Mouse (Mus musculus) lung, postnatal 36 days (tissue): Measurements from ENCODE around the gene Gdpd3.

Experiments used
- DNase-seq: peaks from one replicate; pipeline ENCODE4 v3.0.0; 2022; ENCODE audit warnings: mixed read lengths

The Gdpd3 gene

GRCm38 (mm10) chr7:126791851-126792720 lies 26.0 kb downstream of the Gdpd3 start, which contains the start of gene Ppp4c:
TSS of gene Ppp4c (minus strand) at chr7:126792496.
- peak; percentile 99 for DNase-seq

- DNase-seq, result no peak
Observed at GRCm38 (mm10) chr7:126792721-126793443, 26.7 kb downstream of the Gdpd3 start.

GRCm38 (mm10) chr7:126793456-126794270 lies 27.5 kb downstream of the Gdpd3 start:
- no peak for DNase-seq

GRCm38 (mm10) chr7:126794271-126794605 lies 28.1 kb downstream of the Gdpd3 start:
- no peak for DNase-seq

GRCm38 (mm10) chr7:126795387-126796317 lies 29.5 kb downstream of the Gdpd3 start:
- DNase-seq, result no peak

- DNase-seq, result peak; percentile 38
Observed at GRCm38 (mm10) chr7:126796350-126796932, 30.3 kb downstream of the Gdpd3 start.

GRCm38 (mm10) chr7:126797411-126798126 lies 31.4 kb downstream of the Gdpd3 start, which contains the start of gene Fam57b:
TSS of gene Fam57b (plus strand) at chr7:126797668.
- peak; percentile 49 for DNase-seq

- DNase-seq, result no peak
Observed at GRCm38 (mm10) chr7:126798127-126799049, 32.3 kb downstream of the Gdpd3 start.

GRCm38 (mm10) chr7:126799050-126799467 lies 32.9 kb downstream of the Gdpd3 start:
- DNase-seq, result peak; percentile 99

GRCm38 (mm10) chr7:126799468-126800268 lies 33.5 kb downstream of the Gdpd3 start:
- peak; percentile 41 for DNase-seq

GRCm38 (mm10) chr7:126800269-126801056 lies 34.3 kb downstream of the Gdpd3 start:
- no peak for DNase-seq

- no peak for DNase-seq
Observed at GRCm38 (mm10) chr7:126801057-126801422, 34.9 kb downstream of the Gdpd3 start.

GRCm38 (mm10) chr7:126802134-126802889 lies 36.2 kb downstream of the Gdpd3 start:
- DNase-seq, result no peak

GRCm38 (mm10) chr7:126803181-126803580 lies 37.0 kb downstream of the Gdpd3 start:
- no peak for DNase-seq

- DNase-seq, result no peak
Observed at GRCm38 (mm10) chr7:126803751-126804150, 37.6 kb downstream of the Gdpd3 start.

- peak; percentile 85 for DNase-seq
Observed at GRCm38 (mm10) chr7:126806956-126807355, 40.8 kb downstream of the Gdpd3 start.

- DNase-seq, result no peak
Observed at GRCm38 (mm10) chr7:126807405-126807804, 41.3 kb downstream of the Gdpd3 start.
